In the genomic region with DNA sequence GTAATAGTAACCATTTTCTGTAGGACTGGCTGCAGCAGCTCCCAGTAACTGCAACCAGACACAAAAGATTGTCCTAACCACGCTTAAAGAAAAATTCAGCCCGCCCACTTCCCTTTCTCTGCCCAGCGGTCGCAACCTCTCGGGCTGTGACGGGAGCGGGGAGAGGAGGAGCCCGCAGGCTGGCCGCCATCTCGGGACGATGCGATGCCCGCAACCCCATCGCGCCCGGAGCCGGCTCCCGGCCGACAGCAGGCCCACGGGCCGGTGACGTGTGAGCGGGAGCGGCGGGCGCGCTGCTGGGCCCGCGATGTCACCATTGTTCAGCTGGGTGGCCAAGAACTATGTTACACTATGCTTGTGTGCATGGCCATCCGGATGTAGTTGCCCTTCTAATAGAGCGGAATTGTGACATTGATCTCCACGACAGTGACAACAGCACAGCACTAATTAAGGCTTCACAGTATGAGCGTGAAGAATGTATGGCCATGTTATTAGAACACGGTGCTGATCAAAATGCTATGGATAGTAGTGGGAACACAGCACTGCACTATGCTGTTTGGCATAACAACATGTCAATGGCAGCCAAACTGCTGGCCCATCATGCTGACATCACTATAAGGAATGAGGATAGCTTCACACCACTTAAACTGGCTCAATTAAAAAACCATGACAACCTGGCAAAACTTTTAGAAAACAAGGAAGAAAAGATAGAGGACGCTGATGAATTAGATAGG, we compare ENCODE assay signal across 9 mouse cellular contexts. TPM values are rescaled to one million over a fixed set of nuclear protein-coding genes. Genes with fewer than 3 reads are reported as not detected.
A peak's percentile ranks its signal among the peaks of the same experiment; 100 is the strongest.
DNase-seq lines count a peak whose midpoint lies in the region; ATAC-seq and TF ChIP-seq lines count a peak whose summit lies in the region.
"Had no signal": no experiment of that assay in that cellular context is flagged by ENCODE, and none has a peak within 500 bp of the region (broad histone marks: within the 10 kb centered on the region; RNA-seq: fewer than 3 reads in every experiment).

No protein-coding gene starts in this region.

- H3K4me3 ChIP-seq in forebrain, embryonic 15.5 days, result peak overlapping the region; percentile 41
- peak overlapping the region; percentile 34 for H3K4me3 ChIP-seq in stomach, postnatal 0 days (ENCODE audit: low read depth, low read length)
- H3K4me3 ChIP-seq: myocyte had no signal

- H3K36me3 ChIP-seq in forebrain, embryonic 15.5 days, result no peaks in the 10 kb centered on the region
- H3K36me3 ChIP-seq in stomach, postnatal 0 days (ENCODE audit: control insufficient read depth, insufficient read depth, low read length), result no peaks in the 10 kb centered on the region

- H3K27me3 ChIP-seq in forebrain, embryonic 15.5 days, result no peaks in the 10 kb centered on the region
- no peaks in the 10 kb centered on the region for H3K27me3 ChIP-seq in stomach, postnatal 0 days (ENCODE audit: control insufficient read depth, insufficient read depth, low read length)

- peak; percentile 67; the same call in 1 of the 2 replicates for ATAC-seq in forebrain, embryonic 15.5 days (replicated peaks)
- peak; percentile 54 for ATAC-seq in stomach, postnatal 0 days (ENCODE audit: low FRiP score, low TSS enrichment)

- H3K4me2 ChIP-seq in forebrain, embryonic 15.5 days (replicated peaks), result peak overlapping the region; percentile 87
- peak overlapping the region; percentile 68 for H3K4me2 ChIP-seq in stomach, postnatal 0 days (replicated peaks; ENCODE audit: low read depth)

- TF ChIP-seq EP300 in stomach, postnatal 0 days (optimal IDR thresholded peaks at IDR 0.05), result no peak

- TF ChIP-seq CTCF in stomach, postnatal 0 days (IDR thresholded peaks at IDR 0.05; ENCODE audit: low read depth), result no peak

- DNase-seq in ZHBTc4 (ENCODE audit: low read depth, low spot score), result peak; percentile 51
- peak; percentile 9 for DNase-seq in cerebellum, adult 11-12 months
- peak; percentile 8 for DNase-seq in heart, postnatal 25 days (ENCODE audit: low spot score)
- peak; percentile 71 to 80 for DNase-seq in kidney, postnatal 4 days
- peak; percentile 37 for DNase-seq in mesoderm, embryonic 11.5 days (ENCODE audit: low read depth, low spot score)
- DNase-seq in stomach, postnatal 0 days (ENCODE audit: low spot score), result peak; percentile 46
- no peak for DNase-seq in frontal cortex, postnatal 25 days (ENCODE audit: low spot score in 2 of 2)

- intact Hi-C loops in heart, postnatal 25 days (cut with DNase I), result no loop called here

- peak overlapping the region; percentile 52 for H3K9ac ChIP-seq in forebrain, embryonic 15.5 days (replicated peaks)
- peak overlapping the region; percentile 51 for H3K9ac ChIP-seq in stomach, postnatal 0 days (ENCODE audit: low read length)

- peaks cover 6% of the 10 kb centered on the region for H3K4me1 ChIP-seq in forebrain, embryonic 15.5 days
- no peaks in the 10 kb centered on the region for H3K4me1 ChIP-seq in stomach, postnatal 0 days (replicated peaks; ENCODE audit: control insufficient read depth, insufficient read depth)

- 0 out of 2 replicates have a peak overlapping the region, but pooled peaks have one; percentile 19 for H3K27ac ChIP-seq in forebrain, embryonic 15.5 days (replicated peaks)
- no peak overlapping the region for H3K27ac ChIP-seq in stomach, postnatal 0 days (replicated peaks)

- H3K9me3 ChIP-seq in forebrain, embryonic 15.5 days, result no peaks in the 10 kb centered on the region
- no peaks in the 10 kb centered on the region for H3K9me3 ChIP-seq in stomach, postnatal 0 days (ENCODE audit: control insufficient read depth, low read length)

- WGBS in forebrain, embryonic 15.5 days, result 12% methylated on average over 35 of the region's 35 CpGs
- 22% methylated on average over 35 of the region's 35 CpGs for WGBS in stomach, postnatal 0 days

RNA-seq across cellular contexts. Expression of a gene that starts 59.2 kb away (rescaled TPM):
- polyA plus RNA-seq in forebrain, embryonic 15.5 days (2015; fragmentation: Nextera tagmentation; extraction: Ambion mirVana), result 0.22 and 0.24 TPM in 2 replicates
- total RNA-seq in heart, postnatal 25 days (2021), result 1 to 10 TPM; 1.6 to 1.9 TPM
- polyA plus RNA-seq in stomach, postnatal 0 days (2015; fragmentation: Nextera tagmentation; extraction: Ambion mirVana), result 2.9 and 3.8 TPM in 2 replicates
- polyA plus RNA-seq: myocyte had no signal

Comparison
In these comparisons a context has a peak if more than half of its experiments do, and no peak if none do; other contexts are left out.
1. DNase-seq: peak in ZHBTc4 (single experiment), cerebellum, adult 11-12 months (single experiment), heart, postnatal 25 days (single experiment), kidney, postnatal 4 days (2 of 2), mesoderm, embryonic 11.5 days (single experiment) and stomach, postnatal 0 days (single experiment); none in frontal cortex, postnatal 25 days (0 of 2).